Mouse (Mus musculus): ENCODE data around the gene C130032M10Rik. TPM values are rescaled to one million over a fixed set of nuclear protein-coding genes. Genes with fewer than 3 reads are reported as not detected.

C130032M10Rik gene
- total RNA-seq, 2 experiments from 2014 or later = not detected

GRCm38 (mm10) chr9:114546765-114547164, 31.3 kb downstream of the C130032M10Rik start:
- intact Hi-C loops (cut with DNase I) = no loop called here
- no peak for DNase-seq

GRCm38 (mm10) chr9:114547643-114548077, 32.2 kb downstream of the C130032M10Rik start:
- DNase-seq = no peak
- intact Hi-C loops (cut with DNase I) = no loop called here

DNA sequence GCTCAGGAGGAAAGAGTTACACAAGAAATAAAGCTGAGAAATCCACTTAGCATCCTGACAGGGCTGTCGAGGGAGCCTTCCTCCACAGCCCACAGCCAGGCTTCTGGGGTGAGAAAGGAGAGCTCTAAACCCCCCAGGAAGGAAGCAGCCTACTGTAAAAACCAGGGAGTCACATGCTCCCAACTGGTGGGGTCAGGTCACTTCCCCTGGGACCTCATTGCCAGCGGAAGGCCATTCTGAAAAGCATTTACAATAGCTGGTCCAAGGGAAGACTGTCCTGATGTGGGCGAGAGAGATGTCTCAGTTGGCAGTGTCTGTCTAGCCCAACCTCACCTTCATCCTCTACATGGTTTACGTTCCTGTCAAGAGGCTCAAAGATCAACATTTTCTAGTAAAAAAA, 33.0 kb downstream of the C130032M10Rik start:
- no peak for DNase-seq
- intact Hi-C loops (cut with DNase I) = no loop called here

DNA sequence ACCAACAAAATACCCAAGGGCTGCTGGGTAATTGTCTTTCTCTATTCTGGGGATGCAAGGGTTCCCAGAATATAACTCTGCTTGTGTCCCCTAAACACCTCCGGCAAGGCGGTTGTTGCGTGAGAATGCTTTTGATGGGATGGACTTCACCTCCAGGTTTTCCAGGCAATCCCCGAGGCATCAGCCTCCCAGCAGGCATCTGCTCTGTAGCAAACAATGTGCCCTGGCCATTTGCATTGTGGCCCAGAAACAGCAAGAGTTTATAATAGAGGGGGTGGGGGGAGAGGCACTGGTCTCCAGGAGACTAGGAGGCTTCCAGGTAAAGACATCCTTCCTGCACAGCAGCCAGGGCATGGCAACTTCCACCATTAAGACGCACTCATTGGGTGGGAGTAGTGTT, 33.6 kb downstream of the C130032M10Rik start:
- intact Hi-C loops (cut with DNase I) = no loop called here
- DNase-seq = no peak

DNA sequence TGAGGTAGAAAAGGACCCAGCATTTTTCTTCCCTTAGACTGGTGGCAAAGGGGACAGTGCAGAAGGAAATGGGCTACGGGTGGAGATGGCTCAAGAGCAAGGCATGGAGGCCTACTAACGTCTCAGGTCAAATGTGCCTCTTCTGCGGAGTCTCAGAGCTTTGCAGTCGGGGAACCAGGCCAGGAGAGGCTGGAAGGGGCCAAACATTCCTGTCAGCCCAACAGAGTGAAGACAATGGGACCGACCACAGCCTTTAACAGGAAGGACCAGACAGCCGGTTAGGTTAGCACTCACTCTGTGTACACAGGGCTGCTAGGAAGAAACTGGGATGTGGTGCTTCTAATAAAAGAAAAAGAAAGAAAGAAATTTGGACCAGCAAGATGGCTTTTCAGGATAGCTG, 34.5 kb downstream of the C130032M10Rik start:
- DNase-seq = no peak
- intact Hi-C loops (cut with DNase I) = no loop called here

DNA sequence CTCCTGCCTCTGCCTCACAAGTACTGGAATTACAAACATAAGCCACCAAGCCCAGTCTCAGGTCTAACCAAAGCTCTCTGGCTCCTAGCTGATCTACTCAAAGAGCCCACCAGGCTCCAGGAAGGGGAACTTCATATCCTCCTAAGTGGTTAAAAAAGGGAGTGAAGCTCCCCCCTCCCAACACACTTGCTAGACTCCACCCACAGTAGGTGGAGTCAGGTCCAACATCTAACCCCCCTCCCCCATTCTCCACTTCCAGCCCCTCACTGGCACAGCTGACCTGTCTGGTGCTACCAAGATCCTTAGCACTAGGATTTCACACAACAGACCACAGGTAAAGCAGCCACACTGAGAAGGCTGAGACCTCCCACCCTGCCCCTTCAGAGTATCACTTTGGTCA, 38.3 kb downstream of the C130032M10Rik start:
- intact Hi-C loops (cut with DNase I) = no loop called here
- no peak for DNase-seq

GRCm38 (mm10) chr9:114554355-114554979, 39.0 kb downstream of the C130032M10Rik start:
- intact Hi-C loops (cut with DNase I) = no loop called here
- DNase-seq = no peak

DNA sequence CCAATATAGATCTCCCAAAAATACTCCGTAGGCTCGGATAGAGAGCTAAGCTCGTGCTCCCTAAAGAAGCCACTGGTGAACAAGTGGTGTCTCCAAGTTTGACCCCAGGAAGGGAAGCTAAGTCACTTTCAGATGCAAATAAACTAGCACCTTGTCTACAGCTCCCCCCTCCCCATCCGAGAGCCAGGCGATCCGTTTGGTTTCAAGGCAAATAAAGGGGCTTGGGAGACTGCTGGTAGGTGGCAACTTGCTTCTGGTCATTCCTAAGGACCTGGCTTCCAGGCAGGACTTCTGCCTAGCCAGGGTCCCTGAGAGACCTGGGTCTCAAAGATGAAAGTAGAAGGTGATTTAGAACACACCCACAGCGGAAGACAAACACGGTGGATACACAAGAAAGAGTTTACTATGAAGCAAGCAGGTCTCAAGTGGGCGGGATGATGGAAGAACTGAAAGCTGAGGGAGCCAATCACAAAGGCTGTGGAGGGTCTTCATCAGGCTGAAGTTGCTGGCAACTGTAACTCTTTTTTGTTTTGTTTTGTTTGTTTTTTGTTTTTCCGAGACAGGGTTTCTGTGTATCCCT, 40.9 kb downstream of the C130032M10Rik start:
- intact Hi-C loops (cut with DNase I) = no loop called here
- DNase-seq = no peak

GRCm38 (mm10) chr9:114557086-114557485, 41.6 kb downstream of the C130032M10Rik start:
- intact Hi-C loops (cut with DNase I) = no loop called here

GRCm38 (mm10) chr9:114560141-114560540, 44.6 kb downstream of the C130032M10Rik start:
- DNase-seq = no peak
- intact Hi-C loops (cut with DNase I) = no loop called here

More at GRCm38 (mm10) chr9:114557086-114557485, 41.6 kb downstream of the C130032M10Rik start:
- DNase-seq = no peak

DNA sequence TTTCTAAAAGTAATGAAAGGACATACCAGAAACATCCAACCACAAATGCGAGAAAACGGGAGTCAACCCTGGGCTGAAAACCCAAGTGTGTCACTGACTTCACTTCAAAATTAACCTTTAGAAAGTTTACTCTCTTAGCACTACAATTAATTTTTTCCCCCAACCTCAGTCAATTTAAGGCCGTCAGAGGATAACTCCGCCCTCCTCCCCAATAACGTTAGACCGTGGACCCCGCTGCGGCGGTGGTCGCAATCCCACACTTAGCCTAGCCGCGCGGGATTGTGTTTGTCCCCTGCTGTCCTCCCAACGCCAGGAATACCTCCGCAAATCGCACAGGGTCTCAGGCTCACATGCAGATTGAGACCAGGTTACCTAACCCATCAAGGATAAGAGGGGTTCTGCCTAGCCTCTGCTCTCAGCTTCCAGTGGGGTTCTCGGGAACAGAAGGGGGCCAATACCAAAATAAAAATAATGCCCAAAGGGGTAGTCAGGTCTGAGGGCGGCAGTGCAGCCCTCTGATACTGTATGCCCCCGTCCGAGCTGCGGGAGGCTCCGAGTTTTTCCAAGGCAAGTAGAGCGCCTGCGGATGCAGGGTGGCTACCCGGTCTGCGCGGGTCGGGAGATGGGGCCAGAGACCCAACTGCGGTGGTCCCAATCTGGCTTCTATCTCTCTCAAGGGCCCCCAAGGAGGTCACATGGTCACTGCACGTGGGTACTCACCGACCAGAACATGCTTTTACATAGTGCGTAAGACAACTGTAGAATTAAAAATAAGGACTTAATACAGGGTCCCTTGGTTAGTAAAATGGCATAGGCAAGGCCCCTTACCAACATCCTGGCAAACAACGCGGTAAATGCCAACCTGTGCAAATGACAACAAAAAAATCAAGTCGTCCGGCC, 45.5 kb downstream of the C130032M10Rik start:
- intact Hi-C loops (cut with DNase I) = no loop called here
- no peak for DNase-seq

DNA sequence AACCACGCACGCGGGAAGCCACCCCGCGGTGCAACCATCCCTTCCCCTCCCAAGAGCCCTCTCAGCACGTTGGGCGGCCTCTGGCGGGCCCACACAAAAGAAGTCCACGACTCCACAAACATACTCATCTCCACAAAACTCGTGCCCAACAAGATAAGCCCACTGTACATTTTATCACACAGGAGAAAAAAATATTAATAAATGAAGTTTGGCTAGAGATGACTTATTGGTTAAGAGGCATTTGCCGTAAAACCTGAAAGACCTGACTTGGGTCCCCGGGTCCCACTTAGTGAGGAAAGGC, 46.1 kb downstream of the C130032M10Rik start:
- no peak for DNase-seq
- intact Hi-C loops (cut with DNase I) = no loop called here

DNA sequence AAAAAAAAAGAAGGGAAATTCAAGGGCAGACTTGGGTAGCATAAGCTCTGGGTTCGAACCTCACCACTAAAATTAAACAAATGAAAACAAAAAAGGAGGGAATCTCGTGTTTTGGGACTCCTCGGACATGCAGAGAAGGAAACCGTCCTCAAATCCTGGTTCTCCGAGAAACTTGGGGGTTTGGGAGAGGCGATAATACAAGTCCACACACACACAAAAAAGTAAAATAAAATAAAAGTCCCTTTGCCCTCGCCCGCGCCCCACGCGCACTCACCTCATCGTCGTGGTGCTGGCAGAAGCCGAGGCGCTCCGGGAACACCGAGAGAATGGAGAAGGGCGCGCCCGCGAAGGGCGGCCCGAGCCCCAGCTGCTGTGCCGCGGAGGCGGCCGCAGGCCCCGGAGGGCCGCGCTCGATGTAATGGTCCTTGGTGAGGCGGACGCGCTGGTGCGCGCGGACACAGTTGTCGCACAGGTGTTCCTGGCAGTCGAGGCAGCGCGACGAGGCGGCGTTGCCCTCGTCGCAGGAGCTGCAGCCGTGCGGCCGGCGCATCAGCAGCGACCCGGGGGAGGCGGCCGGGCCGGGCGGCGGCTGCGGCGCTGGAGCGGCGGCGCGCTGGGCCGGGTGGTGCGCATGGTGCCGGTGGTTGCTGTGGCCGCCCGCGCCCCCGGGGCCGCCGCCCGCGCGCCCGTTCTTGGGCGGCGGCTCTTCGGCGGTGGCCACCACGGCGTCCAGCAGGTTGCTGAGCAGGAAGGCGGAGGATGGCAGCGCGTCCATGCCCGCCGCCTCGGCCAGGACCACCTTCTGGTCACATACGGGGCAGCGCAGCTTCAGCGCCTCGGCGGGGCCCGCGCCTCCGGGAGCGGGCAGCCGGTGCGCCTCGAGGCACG, 46.8 kb downstream of the C130032M10Rik start:
- no peak for DNase-seq
- intact Hi-C loops (cut with DNase I) = no loop called here

GRCm38 (mm10) chr9:114562919-114563751, 47.6 kb downstream of the C130032M10Rik start:
- no peak for DNase-seq
- intact Hi-C loops (cut with DNase I) = no loop called here

DNA sequence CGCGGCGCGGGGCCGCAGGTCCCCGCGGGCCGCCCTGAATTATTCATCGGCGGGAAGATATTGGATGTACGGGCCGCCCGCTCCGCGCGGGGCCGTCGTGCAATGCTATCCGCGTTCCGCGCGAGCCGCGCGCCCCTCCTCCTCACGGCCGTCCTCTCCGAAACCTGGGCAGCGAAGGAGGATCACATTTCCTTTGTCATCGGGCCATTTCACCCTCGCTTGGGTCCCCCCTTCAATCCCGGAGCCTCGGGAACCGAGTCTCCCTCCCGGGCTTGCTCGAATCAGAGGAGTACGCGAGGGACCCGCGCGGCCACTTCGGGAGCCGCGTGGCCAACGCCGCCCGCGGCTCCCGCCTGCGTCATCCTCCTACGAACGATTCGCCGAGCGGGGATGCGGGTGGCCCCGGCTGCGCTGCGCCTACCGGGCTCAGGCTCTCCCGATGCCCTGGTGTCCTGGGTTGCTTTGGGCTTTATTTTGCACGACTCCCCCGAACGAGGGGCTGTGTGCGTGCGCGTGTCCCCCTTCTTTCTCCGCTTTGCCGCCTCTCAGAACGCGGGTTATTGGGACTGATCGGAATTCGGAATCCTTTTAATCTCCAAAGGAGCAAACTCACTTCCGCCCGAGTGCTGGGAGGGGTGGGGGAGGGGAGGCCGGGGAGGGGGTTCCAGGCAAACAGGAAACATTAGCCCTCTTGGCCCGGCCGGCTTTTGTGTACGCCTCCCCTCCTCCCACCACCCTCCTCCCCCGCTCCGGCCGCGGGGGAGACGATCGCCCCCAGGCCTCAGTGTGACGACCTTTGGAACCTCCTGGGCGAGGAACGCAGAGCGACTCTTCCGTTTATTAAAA, 48.5 kb downstream of the C130032M10Rik start, which contains the start of gene Trim71:
Gene Trim71, minus strand, starts transcription at position 609 of the 846 bp plus-strand sequence.
- intact Hi-C loops (cut with DNase I) = no loop called here
- no peak for DNase-seq

DNA sequence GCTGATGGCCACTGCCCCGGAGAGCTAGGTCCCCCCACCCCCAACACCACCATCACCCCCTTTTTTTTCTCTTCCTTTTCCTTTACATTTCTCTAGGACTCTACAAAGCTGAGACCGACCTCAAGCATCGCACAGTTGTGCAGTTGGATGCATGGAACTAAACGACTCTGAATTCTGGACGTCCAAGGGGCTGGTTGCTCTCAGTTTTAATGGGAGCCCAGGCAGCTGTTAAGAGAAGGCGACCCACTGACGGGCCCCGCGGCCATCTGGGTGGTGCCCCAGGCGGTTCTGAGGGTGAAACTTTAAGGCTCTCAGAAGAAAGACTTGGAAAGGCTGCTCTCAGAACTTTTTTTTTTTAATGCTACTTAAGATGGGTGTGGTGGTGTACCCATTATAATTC, 49.2 kb downstream of the C130032M10Rik start:
- DNase-seq = no peak
- intact Hi-C loops (cut with DNase I) = no loop called here

All from heart, postnatal 10 days (tissue).